Mouse (Mus musculus) liver, embryonic 16.5 days (tissue): ENCODE measurements at regions not wholly inside any gene's neighbourhood (a gene's known extent, or its start where the extent isn't known, plus 50 kb on each side); places are given as distances from the start of the nearest gene placed in this dataset.

ENCODE experiments used
- ATAC-seq: fragments of 200-750 bp; cut with Nextera tagmentation; 2 replicates; pipeline ENCODE4 v1.8.0; 2017; ENCODE audit warnings: low read depth, mild to moderate bottlenecking, moderate number of reproducible peaks, moderate library complexity
- H3K27ac ChIP-seq: fragments of 300-500 bp; sonication (generic); 2 replicates; pipeline ENCODE4 v1.5.1; 2014; ENCODE audit warnings: mild to moderate bottlenecking, low read length
- H3K27me3 ChIP-seq: fragments of 300-500 bp; sonication (generic); 2 replicates; pipeline ENCODE4 v1.6.1; 2014; ENCODE audit warnings: low read depth, low read length, mixed read lengths; ENCODE audit not compliant: control insufficient read depth, insufficient read depth
- H3K36me3 ChIP-seq: fragments of 300-500 bp; sonication (generic); 2 replicates; pipeline ENCODE4 v1.6.1; 2014; ENCODE audit warnings: mild to moderate bottlenecking; ENCODE audit not compliant: control insufficient read depth, insufficient read depth
- H3K4me1 ChIP-seq: fragments of 300-500 bp; sonication (generic); 2 replicates; pipeline ENCODE4 v1.6.1; 2014; ENCODE audit warnings: low read depth, low read length, mixed read lengths; ENCODE audit not compliant: control insufficient read depth
- H3K4me2 ChIP-seq: fragments of 300-500 bp; sonication (generic); 2 replicates; pipeline ENCODE4 v1.6.1; 2014; ENCODE audit warnings: low read depth, low read length, mixed read lengths
- H3K4me3 ChIP-seq: fragments of 300-500 bp; sonication (generic); 2 replicates; pipeline ENCODE4 v1.5.1; 2014; ENCODE audit warnings: low read depth, mild to moderate bottlenecking, low read length
- H3K9ac ChIP-seq: fragments of 300-500 bp; sonication (generic); 2 replicates; pipeline ENCODE4 v1.6.1; 2014; ENCODE audit warnings: low read depth, low read length
- H3K9me3 ChIP-seq: fragments of 300-500 bp; sonication (generic); replicated peaks from 2 replicates; pipeline ENCODE4 v1.6.1; 2016; ENCODE audit warnings: low read length; ENCODE audit not compliant: control insufficient read depth
- WGBS: fragments of 180-500 bp; shearing (Covaris S2); extraction: QIAGEN DNeasy Blood & Tissue Kit; methylation state at CpG from one replicate; pipeline ENCODE4 v1.1.7; 2014; ENCODE audit not compliant: insufficient replicate concordance; 5-methylcytosine and 5-hydroxymethylcytosine counted together

DNA sequence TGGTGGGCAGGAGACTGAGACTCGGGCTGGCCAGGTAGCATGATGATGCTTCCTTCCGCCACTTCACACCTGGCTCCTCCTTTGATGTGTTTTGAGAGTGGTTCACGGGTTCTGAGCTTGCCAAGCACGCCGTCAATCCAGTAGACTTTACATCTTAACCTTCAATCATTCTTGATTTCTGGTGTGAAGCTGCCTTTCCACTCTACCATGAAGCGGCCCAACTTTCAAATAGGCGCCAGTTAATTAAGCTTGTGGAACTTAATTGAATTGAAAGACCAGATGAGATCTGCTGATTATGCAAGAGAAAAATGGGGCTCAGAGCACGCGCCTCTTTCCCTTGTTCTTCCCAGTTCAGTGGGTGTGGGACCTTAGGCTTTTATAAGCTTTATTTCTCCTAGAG lies 247.1 kb upstream of the Slc24a5 start:
- H3K9ac ChIP-seq, result no peak overlapping the region
- WGBS, result 79% methylated on average over 9 of the region's 9 CpGs
- ATAC-seq, result no peak
- H3K4me3 ChIP-seq, result no peak overlapping the region
- H3K4me2 ChIP-seq, result no peak overlapping the region
- no peaks in the 10 kb centered on the region for H3K4me1 ChIP-seq
- H3K27ac ChIP-seq, result no peak overlapping the region
- H3K27me3 ChIP-seq, result no peaks in the 10 kb centered on the region
- H3K36me3 ChIP-seq, result no peaks in the 10 kb centered on the region
- no peaks in the 10 kb centered on the region for H3K9me3 ChIP-seq

DNA sequence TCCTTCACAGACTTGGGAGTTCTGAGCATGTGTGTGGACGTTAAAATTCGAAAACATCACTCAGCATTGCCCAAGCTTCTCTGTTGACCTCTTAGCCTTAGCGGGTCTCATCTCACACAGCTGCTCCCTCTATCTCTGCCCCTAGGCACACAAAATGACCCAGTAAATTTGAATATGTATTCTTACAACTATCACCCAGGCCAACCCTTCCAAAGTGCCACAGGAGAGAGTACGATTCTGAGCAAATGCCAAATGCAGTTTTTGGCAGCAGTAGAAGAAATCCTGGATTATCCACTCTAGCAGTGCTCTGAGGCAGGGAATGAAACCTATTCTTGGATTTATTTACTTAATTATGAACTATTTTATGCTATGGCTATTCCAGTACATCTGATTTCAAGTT lies 246.6 kb upstream of the Slc24a5 start:
- H3K9ac ChIP-seq, result no peak overlapping the region
- no peaks in the 10 kb centered on the region for H3K36me3 ChIP-seq
- no peaks in the 10 kb centered on the region for H3K27me3 ChIP-seq
- 64% methylated on average over 4 of the region's 4 CpGs for WGBS
- H3K4me1 ChIP-seq, result no peaks in the 10 kb centered on the region
- no peaks in the 10 kb centered on the region for H3K9me3 ChIP-seq
- ATAC-seq, result no peak
- no peak overlapping the region for H3K27ac ChIP-seq
- H3K4me3 ChIP-seq, result no peak overlapping the region
- H3K4me2 ChIP-seq, result no peak overlapping the region

DNA sequence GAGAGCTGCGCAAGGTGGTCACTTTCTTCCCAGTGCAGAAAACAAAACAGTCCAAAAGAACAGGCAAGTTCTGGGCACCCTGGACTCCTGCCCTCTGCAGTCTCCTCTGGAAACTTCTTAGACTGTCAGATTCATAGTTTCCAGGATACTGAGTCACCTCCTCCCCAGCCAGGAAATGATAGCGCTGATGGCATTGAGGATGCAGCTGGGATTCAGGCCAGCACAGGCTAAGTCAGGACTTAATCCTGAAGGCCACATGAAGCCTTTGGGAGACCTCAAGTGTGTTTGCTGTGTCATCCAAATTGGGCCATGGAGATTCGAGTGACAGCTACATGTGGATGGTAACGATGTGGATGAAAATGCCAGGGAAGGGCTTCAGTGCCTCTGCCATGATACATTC lies 219.1 kb upstream of the Slc24a5 start:
- no peaks in the 10 kb centered on the region for H3K9me3 ChIP-seq
- no peaks in the 10 kb centered on the region for H3K36me3 ChIP-seq
- H3K4me2 ChIP-seq, result no peak overlapping the region
- 57% methylated on average over 4 of the region's 4 CpGs for WGBS
- no peak overlapping the region for H3K9ac ChIP-seq
- no peak overlapping the region for H3K27ac ChIP-seq
- ATAC-seq, result no peak
- H3K4me3 ChIP-seq, result no peak overlapping the region
- H3K4me1 ChIP-seq, result no peaks in the 10 kb centered on the region
- no peaks in the 10 kb centered on the region for H3K27me3 ChIP-seq

DNA sequence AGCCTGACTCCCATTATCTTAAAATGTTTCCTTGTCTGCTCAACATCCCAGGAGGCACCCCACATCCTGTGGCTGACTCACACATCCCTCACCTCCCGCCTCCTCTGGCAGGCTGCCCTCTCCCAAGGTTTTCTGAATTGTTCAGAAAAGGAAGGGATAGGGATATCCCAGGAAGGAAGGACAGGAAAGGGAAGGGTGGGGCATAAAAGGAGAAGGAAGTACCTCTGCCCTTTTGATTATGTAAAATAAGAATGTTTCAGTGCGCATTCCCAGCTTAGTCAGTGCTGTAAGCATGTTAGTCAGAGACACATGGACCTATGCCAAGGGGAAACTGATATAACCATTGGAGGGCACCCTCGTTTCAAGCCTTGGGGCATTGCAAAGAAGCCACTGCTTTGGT lies 209.4 kb upstream of the Slc24a5 start:
- Histone ChIP-seq H3K27me3 (no peaks in the 10 kb centered on the region), H3K36me3 (no peaks in the 10 kb centered on the region), H3K9ac (no peak overlapping the region), H3K27ac (no peak overlapping the region), H3K9me3 (no peaks in the 10 kb centered on the region), H3K4me1 (no peaks in the 10 kb centered on the region), H3K4me3 (no peak overlapping the region), H3K4me2 (no peak overlapping the region)
- peak; percentile 71 for ATAC-seq
- 25% methylated on average over 3 of the region's 3 CpGs for WGBS

DNA sequence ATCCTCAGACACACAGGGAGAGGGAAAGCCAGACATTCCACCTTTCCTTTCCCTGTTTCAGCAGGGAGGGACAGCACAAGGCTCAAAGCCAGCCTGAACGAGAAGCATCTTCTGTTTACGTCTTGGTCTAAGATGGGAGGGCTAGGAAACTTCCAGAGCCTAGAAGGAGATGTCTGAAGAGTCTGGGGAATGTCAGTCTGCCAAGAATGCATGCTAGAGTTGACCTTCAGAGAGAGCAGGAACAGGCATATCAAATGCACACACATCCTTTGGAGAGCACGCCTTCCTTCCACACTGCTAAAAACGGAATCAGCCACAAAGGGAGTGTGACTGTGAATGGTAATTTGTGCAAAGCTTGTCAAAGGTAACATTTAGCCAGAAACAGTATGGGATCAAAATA lies 179.7 kb upstream of the Slc24a5 start:
- 27% methylated on average over 4 of the region's 4 CpGs for WGBS
- H3K4me2 ChIP-seq, result no peak overlapping the region
- no peaks in the 10 kb centered on the region for H3K36me3 ChIP-seq
- no peaks in the 10 kb centered on the region for H3K27me3 ChIP-seq
- H3K9me3 ChIP-seq, result no peaks in the 10 kb centered on the region
- ATAC-seq, result peak; percentile 11; the same call in 1 of the 2 replicates
- no peak overlapping the region for H3K4me3 ChIP-seq
- H3K4me1 ChIP-seq, result no peaks in the 10 kb centered on the region
- peak overlapping the region; percentile 35 for H3K27ac ChIP-seq
- no peak overlapping the region for H3K9ac ChIP-seq

DNA sequence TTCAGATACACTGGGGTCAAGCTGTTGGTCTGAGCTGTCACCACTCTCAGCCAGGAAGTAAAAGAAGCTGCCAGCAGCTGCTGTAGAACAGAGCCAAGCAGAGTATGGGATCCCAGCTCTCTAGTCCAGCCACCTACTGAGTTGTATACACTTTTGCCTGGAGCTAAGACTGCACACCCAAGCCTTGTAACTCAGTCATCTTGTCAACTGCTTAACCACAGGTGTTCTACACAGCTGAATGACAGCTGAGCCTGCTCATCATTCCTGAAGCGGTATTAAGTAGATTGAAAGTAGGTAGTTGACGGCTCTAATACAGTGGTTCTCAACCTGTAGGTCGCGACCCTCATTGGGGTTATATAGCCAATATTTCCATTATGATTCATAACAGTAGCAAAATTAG lies 172.9 kb upstream of the Slc24a5 start:
- no peak overlapping the region for H3K9ac ChIP-seq
- H3K27me3 ChIP-seq, result no peaks in the 10 kb centered on the region
- no peak overlapping the region for H3K4me2 ChIP-seq
- no peak for ATAC-seq
- H3K36me3 ChIP-seq, result no peaks in the 10 kb centered on the region
- H3K9me3 ChIP-seq, result no peaks in the 10 kb centered on the region
- H3K27ac ChIP-seq, result no peak overlapping the region
- 87% methylated on average over 4 of the region's 4 CpGs for WGBS
- no peak overlapping the region for H3K4me3 ChIP-seq
- H3K4me1 ChIP-seq, result no peaks in the 10 kb centered on the region

DNA sequence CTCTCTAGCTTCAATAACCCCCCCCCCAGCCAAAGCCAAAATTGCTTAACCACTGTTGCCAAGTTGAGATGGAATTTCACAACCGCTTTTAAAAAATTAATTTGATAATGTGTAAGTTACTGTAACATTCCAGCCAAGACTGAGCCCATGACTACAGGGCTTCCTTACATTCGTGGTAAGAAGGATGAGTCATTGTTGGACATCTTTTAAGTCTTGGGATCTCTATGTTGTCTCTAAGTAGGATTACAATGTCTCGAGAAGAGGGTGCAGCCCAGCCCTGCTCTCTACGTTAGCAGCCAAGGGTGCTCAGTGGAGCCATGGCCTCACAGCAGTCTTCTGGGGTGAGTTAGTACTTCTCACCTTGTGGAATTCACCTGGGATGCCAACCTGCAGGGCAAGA lies 164.4 kb upstream of the Slc24a5 start:
- no peak overlapping the region for H3K4me2 ChIP-seq
- H3K9ac ChIP-seq, result no peak overlapping the region
- H3K27ac ChIP-seq, result no peak overlapping the region
- no peak for ATAC-seq
- H3K4me3 ChIP-seq, result no peak overlapping the region
- H3K9me3 ChIP-seq, result no peaks in the 10 kb centered on the region
- no peaks in the 10 kb centered on the region for H3K4me1 ChIP-seq
- H3K36me3 ChIP-seq, result no peaks in the 10 kb centered on the region
- H3K27me3 ChIP-seq, result no peaks in the 10 kb centered on the region
- WGBS, result 60% methylated on average over 4 of the region's 4 CpGs

DNA sequence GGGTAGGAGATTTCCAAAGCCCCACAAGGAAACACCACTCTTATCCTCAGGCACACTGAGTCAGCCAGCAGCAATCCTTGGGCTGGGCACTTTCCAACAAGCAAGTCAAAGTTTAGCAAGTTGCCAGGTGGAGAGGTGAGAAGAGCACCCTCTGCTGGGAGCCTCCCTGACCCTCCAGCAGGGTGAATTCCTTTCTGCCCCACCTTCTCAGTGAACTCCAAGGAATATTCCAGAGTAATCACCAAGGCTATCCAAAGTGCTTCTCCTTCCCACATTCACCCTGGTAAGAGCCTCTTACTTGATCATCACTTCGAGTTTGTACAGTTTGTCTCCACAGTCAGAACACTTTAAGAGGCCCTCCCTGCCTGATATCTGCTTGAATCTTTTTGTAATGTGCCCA lies 162.8 kb upstream of the Slc24a5 start:
- H3K27ac ChIP-seq, result no peak overlapping the region
- no peak for ATAC-seq
- H3K9ac ChIP-seq, result no peak overlapping the region
- H3K4me1 ChIP-seq, result no peaks in the 10 kb centered on the region
- H3K27me3 ChIP-seq, result no peaks in the 10 kb centered on the region
- H3K36me3 ChIP-seq, result no peaks in the 10 kb centered on the region
- WGBS, result 40% methylated on average over 1 of the region's 1 CpGs
- no peaks in the 10 kb centered on the region for H3K9me3 ChIP-seq
- H3K4me2 ChIP-seq, result no peak overlapping the region
- H3K4me3 ChIP-seq, result no peak overlapping the region

DNA sequence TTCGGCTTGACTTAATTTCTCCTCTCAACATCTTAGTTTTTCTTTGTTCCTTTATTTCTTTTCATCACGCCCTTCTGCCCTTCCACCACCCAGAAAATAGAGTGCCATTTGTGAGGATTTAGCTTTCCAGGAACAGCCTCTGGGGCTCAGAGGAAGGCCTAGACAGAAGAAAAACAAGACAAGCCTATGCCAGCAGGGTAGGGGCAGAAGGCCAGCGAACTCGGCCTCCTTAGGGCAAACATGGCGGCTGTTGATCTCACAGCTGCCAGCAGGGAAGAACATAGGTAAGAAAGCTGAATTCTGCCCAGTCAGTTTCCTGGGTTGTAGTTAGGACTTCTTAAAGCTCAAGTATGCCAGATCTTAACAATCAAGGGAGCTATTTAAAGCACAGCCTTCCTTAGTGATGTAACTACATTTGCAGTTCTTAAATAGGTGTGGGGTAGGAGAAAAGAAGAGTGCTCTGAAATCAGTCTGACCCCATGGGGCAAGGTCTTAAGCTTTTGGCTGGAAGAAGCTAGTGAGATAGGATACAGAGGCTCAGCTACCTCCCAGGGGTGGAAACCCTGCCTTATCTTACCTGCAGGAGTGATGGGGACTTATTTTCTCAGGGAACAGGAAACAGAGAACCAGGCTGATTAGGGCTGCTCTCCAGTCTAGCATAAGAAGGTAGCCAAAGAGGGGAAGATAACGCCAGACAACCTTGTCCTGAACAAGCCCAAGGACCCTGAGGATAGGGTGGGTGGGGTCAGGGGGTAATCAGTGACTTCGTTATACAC lies 148.8 kb upstream of the Slc24a5 start:
- 50% methylated on average over 7 of the region's 7 CpGs for WGBS
- no peak overlapping the region for H3K9ac ChIP-seq
- no peaks in the 10 kb centered on the region for H3K4me1 ChIP-seq
- H3K4me3 ChIP-seq, result no peak overlapping the region
- no peaks in the 10 kb centered on the region for H3K9me3 ChIP-seq
- no peak for ATAC-seq
- H3K36me3 ChIP-seq, result no peaks in the 10 kb centered on the region
- no peaks in the 10 kb centered on the region for H3K27me3 ChIP-seq
- no peak overlapping the region for H3K4me2 ChIP-seq
- H3K27ac ChIP-seq, result no peak overlapping the region
